Mouse (Mus musculus) heart, embryonic 14.5 days (tissue): ENCODE results near the gene Gm11757. TPM values are rescaled to one million over a fixed set of nuclear protein-coding genes. Genes with fewer than 3 reads are reported as not detected.
"Not testable (repeated sequence)": the region's sequence is repeated elsewhere in the genome, so short reads cannot be mapped to it uniquely, and the experiment has no call there.

Source experiments
- ATAC-seq: fragments of 200-750 bp; cut with Nextera tagmentation; 2 replicates; pipeline ENCODE4 v1.8.0; 2017; ENCODE audit warnings: low read depth, moderate TSS enrichment; ENCODE audit not compliant: insufficient number of reproducible peaks, insufficient read depth, low FRiP score
- H3K27ac ChIP-seq, 2 experiments: fragments of 200-500 bp in 1 of 2; fragments of 300-500 bp in 1 of 2; sonication (generic) in 1 of 2; replicated peaks in 1 of 2; 2 replicates each; pipeline ENCODE4 v1.5.1; 2012 to 2014; ENCODE audit warnings: low read depth in 2 of 2, low read length in 2 of 2, control low read depth in 1 of 2, mild to moderate bottlenecking in 1 of 2, mixed read lengths in 1 of 2; ENCODE audit not compliant: control insufficient read depth in 1 of 2, insufficient read depth in 1 of 2
- H3K27me3 ChIP-seq: fragments of 300-500 bp; sonication (generic); 2 replicates; pipeline ENCODE4 v1.6.1; 2014; ENCODE audit warnings: mild to moderate bottlenecking, low read length, control low read depth; ENCODE audit not compliant: control insufficient read depth, insufficient read depth
- H3K36me3 ChIP-seq: fragments of 300-500 bp; sonication (generic); 2 replicates; pipeline ENCODE4 v1.6.1; 2014; ENCODE audit warnings: mild to moderate bottlenecking, control low read depth, low read length, mixed read lengths; ENCODE audit not compliant: control insufficient read depth, insufficient read depth
- H3K4me1 ChIP-seq, 2 experiments: fragments of 200-500 bp in 1 of 2; fragments of 300-500 bp in 1 of 2; sonication (generic) in 1 of 2; 2 replicates each; pipeline ENCODE4 v1.6.1; 2012 to 2014; ENCODE audit warnings: low read length in 2 of 2, control low read depth in 1 of 2, mixed read lengths in 1 of 2; ENCODE audit not compliant: control insufficient read depth in 2 of 2, insufficient read depth in 2 of 2
- H3K4me2 ChIP-seq: fragments of 300-500 bp; sonication (generic); 2 replicates; pipeline ENCODE4 v1.6.1; 2014; ENCODE audit warnings: mild to moderate bottlenecking, low read length
- H3K4me3 ChIP-seq, 2 experiments: fragments of 200-500 bp in 1 of 2; fragments of 300-500 bp in 1 of 2; sonication (generic) in 1 of 2; 2 replicates each; pipeline ENCODE4 v1.5.1; 2012 to 2014; ENCODE audit warnings: low read length in 2 of 2, mild to moderate bottlenecking in 2 of 2, control low read depth in 1 of 2, low read depth in 1 of 2, moderate library complexity in 1 of 2; ENCODE audit not compliant: control insufficient read depth in 1 of 2, insufficient read depth in 1 of 2
- H3K9ac ChIP-seq: fragments of 300-500 bp; sonication (generic); 2 replicates; pipeline ENCODE4 v1.6.1; 2014; ENCODE audit warnings: mild to moderate bottlenecking, low read length
- H3K9me3 ChIP-seq: fragments of 300-500 bp; sonication (generic); 2 replicates; pipeline ENCODE4 v1.6.1; 2016; ENCODE audit warnings: low read length, control low read depth; ENCODE audit not compliant: control insufficient read depth
- WGBS: fragments of 180-500 bp; shearing (Covaris S2); extraction: QIAGEN DNeasy Blood & Tissue Kit; methylation state at CpG from one replicate; pipeline ENCODE4 v1.1.7; 2014; 5-methylcytosine and 5-hydroxymethylcytosine counted together
- polyA plus RNA-seq: library from polyadenylated mRNA; unstranded; fragments of >200 nt; fragmentation: Nextera tagmentation; extraction: Ambion mirVana; gene quantifications from 2 replicates; pipeline ENCODE4 v1.2.1, GENCODE M21; 2014

The Gm11757 gene
- polyA plus RNA-seq, result not detected in 2 replicates

DNA sequence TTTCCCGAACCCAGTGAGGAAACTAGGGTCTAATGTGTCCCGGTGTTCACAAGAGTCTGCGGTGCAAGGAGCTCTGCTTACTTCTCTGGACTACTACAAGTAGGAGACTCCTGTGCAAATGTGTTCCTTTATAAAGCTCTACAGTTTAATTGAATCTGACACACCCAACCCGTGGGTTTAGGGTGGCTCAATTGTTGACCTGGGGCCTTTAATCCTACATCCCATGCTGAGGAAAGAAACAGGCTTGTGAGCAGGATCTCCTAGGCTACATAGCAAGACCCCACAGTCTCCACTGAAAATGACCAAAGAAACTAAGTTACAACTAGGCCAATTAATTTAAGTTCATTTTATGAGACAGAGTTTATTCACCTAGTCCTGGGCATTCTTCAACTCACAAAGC lies at the start of gene Gm11757:
TSS of gene Gm11757 (minus strand) at position 101 of the 400 bp plus-strand sequence.
- not testable (repeated sequence) for H3K9ac ChIP-seq, H3K27me3 ChIP-seq, H3K4me1 ChIP-seq, ATAC-seq, H3K4me3 ChIP-seq, H3K27ac ChIP-seq, H3K36me3 ChIP-seq, H3K4me2 ChIP-seq, H3K9me3 ChIP-seq
- WGBS, result no CpG with 5 or more reads among the region's 4 CpGs

DNA sequence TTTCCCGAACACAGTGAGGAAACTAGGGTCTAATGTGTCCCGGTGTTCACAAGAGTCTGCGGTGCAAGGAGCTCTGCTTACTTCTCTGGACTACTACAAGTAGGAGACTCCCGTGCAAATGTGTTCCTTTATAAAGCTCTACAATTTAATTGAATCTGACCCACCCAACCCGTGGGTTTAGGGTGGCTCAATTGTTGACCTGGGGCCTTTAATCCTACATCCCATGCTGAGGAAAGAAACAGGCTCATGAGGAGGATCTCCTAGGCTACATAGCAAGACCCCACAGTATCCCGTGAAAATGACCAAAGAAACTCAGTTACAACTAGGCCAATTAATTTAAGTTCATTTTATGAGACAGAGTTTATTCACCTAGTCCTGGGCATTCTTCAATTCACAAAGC lies 29.7 kb upstream of the Gm11757 start, which contains the start of gene Gm11756:
TSS of gene Gm11756 (minus strand) at position 101 of the 400 bp plus-strand sequence.
- not testable (repeated sequence) for H3K4me3 ChIP-seq, H3K9me3 ChIP-seq, H3K4me2 ChIP-seq, H3K4me1 ChIP-seq, H3K27me3 ChIP-seq, ATAC-seq, H3K36me3 ChIP-seq, H3K9ac ChIP-seq, H3K27ac ChIP-seq
- 73% methylated on average over 6 of the region's 6 CpGs for WGBS

DNA sequence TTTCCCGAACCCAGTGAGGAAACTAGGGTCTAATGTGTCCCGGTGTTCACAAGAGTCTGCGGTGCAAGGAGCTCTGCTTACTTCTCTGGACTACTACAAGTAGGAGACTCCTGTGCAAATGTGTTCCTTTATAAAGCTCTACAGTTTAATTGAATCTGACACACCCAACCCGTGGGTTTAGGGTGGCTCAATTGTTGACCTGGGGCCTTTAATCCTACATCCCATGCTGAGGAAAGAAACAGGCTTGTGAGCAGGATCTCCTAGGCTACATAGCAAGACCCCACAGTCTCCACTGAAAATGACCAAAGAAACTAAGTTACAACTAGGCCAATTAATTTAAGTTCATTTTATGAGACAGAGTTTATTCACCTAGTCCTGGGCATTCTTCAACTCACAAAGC lies 14.9 kb upstream of the Gm11757 start, which contains the start of gene Gm13871:
TSS of gene Gm13871 (minus strand) at position 101 of the 400 bp plus-strand sequence.
- ATAC-seq, H3K4me1 ChIP-seq, H3K4me2 ChIP-seq, H3K36me3 ChIP-seq, H3K4me3 ChIP-seq, H3K27ac ChIP-seq, H3K9ac ChIP-seq, H3K9me3 ChIP-seq, H3K27me3 ChIP-seq: not testable (repeated sequence)
- WGBS, result no CpG with 5 or more reads among the region's 4 CpGs

DNA sequence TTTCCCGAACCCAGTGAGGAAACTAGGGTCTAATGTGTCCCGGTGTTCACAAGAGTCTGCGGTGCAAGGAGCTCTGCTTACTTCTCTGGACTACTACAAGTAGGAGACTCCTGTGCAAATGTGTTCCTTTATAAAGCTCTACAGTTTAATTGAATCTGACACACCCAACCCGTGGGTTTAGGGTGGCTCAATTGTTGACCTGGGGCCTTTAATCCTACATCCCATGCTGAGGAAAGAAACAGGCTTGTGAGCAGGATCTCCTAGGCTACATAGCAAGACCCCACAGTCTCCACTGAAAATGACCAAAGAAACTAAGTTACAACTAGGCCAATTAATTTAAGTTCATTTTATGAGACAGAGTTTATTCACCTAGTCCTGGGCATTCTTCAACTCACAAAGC lies 14.7 kb downstream of the Gm11757 start, which contains the start of gene Gm11758:
TSS of gene Gm11758 (minus strand) at position 101 of the 400 bp plus-strand sequence.
- H3K4me3 ChIP-seq, H3K4me2 ChIP-seq, H3K4me1 ChIP-seq, H3K9me3 ChIP-seq, H3K9ac ChIP-seq, H3K36me3 ChIP-seq, H3K27ac ChIP-seq, H3K27me3 ChIP-seq, ATAC-seq: not testable (repeated sequence)
- WGBS, result no CpG with 5 or more reads among the region's 4 CpGs

Other genes with a start within 250 kb of the Gm11757 start
- not detected in 2 replicates for gene Gm11239, start 222.8 kb downstream of the Gm11757 start, polyA plus RNA-seq
- gene Gm428, start 207.6 kb downstream of the Gm11757 start, polyA plus RNA-seq, result not detected in 2 replicates
- 0.42 and 0.61 TPM in 2 replicates for gene Rasef, start 100.1 kb downstream of the Gm11757 start, polyA plus RNA-seq
- gene Gm11758, start 14.8 kb downstream of the Gm11757 start, polyA plus RNA-seq, result not detected in 2 replicates
- not detected in 2 replicates for gene Gm13871, start 14.8 kb upstream of the Gm11757 start, polyA plus RNA-seq
- not detected in 2 replicates for gene Gm11756, start 29.6 kb upstream of the Gm11757 start, polyA plus RNA-seq
- gene 2310002L09Rik, start 59.7 kb upstream of the Gm11757 start, polyA plus RNA-seq, result 0.74 and 0.92 TPM in 2 replicates
- gene Frmd3, start 122.3 kb upstream of the Gm11757 start, polyA plus RNA-seq, result 0.09 and 0.30 TPM in 2 replicates